Mouse (Mus musculus) megakaryocyte, adult 5-6 weeks (primary cell): ENCODE data around the gene Prkci. TPM values are rescaled to one million over a fixed set of nuclear protein-coding genes. Genes with fewer than 3 reads are reported as not detected.
A peak's percentile ranks its signal among the peaks of the same experiment; 100 is the strongest.

Source experiments
- ATAC-seq: 2 replicates; pipeline ENCODE4 v1.8.0; 2016; ENCODE audit warnings: mild to moderate bottlenecking, inconsistent platforms; ENCODE audit not compliant: poor library complexity, severe bottlenecking
- total RNA-seq, 2 experiments: library from RNA; stranded (forward) in 1 of 2; stranded (reverse) in 1 of 2; fragments of 153-499, 151-499 nt in 1 of 2; fragments of 221-1000, 200-1000 nt in 1 of 2; gene quantifications; 2 replicates each; pipeline versions ENCODE4 v1.2.3 to v1.2.4; 2015 to 2017

Prkci gene
- total RNA-seq, 2 experiments from 2014 or later, result 12.4 to 19.9 TPM

DNA sequence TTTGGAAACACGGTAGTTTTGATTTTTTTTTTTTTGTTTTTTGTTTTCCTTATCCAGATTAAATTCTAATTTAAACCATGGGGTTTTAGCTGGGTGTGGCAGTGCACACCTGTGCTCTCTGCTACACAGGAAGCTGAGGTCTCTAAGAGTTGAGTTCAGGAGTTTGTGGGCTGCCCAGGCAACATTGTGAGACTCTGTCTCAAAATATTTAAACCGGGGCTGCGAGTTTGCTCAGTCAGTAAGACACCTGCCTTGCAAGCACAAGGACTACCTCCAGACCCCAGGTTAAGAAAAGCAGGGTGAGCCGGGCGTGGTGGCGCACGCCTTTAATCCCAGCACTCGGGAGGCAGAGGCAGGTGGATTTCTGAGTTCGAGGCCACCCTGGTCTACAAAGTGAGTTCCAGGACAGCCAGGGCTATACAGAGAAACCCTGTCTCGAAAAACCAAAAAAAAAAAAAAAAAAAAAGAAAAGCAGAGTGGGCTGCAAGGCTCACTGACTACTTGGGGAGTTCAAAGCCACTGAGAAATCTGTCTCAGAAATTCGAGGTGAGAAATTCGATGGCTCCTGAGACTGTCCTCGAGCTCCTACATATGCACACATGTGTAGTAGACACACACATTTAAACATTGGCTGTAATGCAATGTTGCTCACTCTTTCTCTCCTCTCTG is 87.4 kb downstream of the Prkci start:
- no peak for ATAC-seq

DNA sequence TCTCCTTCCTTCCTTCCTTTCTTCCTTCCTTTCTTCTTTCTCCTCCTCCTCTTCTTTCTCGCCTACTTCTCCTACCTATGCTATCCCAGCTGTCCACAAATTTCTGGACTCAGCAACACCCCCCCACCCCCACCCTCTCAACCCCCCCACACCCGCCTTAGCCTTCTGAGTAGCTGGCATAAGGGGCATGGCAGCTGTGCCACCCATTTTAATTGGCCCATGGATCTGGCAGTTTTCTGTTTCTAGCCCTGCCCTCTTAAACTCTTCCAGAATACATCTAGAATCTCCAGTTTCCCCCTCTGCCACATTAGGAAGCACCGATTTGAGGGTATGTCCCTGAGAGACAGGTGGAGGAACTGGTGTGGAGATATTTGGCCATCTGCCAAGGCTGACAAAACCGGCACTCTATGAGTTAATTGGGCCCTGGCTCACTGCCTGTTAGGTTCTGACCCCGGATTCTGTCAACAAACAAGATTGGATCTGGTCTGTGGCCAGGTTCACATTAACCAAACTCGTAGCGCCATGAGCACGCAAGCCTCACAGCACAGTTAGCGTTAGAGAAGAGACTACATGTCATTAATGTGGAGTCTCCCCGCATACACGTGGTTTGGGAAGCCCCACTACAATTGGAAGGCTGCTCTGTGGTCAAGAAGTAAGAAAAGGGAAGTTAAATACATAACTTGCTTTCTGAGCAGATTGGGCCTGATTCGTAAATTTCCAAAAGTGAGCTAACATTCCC is 88.1 kb downstream of the Prkci start:
- ATAC-seq, result peak; percentile 99

DNA sequence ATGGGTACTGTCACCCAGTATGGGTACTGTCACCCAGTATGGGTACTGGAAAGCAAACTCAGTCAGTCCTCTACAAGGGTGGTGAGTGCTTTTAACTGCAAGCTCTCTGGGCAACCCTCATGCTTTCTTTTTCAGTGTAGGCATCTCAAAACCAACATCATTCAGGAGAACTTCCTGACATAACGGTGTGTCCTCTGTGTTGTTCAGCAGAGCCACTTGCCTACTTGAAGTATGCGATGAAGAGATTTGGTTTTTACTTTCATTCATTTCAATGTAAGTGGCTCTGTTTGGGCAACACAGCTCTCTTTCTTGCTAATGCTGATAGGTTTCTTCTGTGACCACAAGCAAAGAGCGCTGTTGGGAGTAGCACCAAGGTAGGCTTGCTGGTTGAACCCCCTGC is 89.5 kb downstream of the Prkci start:
- no peak for ATAC-seq

DNA sequence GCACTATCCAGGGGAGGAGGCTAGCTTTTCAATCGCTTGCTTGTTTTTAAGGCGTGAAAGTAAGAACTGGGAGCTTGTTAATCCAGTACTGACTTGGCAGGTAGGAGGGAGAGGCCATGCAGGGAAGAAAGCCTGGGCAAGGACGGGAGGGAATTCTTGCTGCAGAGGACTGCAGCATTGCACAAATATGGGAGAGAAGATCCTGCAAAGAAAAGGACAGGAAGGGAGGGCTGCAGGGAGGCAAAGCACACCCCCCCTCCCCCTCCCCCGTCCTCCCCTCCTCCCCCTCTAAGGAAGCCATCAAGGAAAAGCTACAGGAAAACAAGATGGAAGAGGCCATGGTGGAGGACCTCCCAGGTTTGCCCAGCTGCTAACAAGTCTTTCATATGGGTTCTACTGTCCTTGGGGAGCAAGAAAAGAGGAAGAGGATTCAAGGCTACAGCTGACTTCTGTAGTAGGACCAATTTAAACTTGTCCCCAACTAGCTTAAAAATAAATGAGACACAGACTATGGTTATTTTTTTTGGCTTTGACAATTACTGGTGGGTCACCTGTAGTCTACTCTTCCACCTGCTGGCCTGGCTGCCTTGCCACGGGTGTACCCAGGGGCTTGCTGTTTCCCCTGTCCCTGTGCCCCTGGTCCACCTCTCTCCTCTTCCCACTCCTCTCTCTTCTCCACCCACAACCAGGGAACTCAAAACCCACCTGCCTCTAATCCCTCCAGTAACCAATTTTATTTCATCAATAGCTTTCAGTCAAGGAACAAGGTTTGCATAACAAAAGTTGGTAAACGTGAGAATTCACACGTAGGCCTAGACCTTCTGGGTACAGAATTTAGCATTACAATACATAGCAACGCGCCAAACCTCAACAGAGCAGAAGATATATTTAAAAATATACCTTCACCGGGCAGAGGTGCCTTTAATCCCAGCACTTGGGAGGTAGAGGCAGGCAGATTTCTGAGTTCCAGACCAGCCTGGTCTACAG is 93.5 kb downstream of the Prkci start:
- no peak for ATAC-seq

DNA sequence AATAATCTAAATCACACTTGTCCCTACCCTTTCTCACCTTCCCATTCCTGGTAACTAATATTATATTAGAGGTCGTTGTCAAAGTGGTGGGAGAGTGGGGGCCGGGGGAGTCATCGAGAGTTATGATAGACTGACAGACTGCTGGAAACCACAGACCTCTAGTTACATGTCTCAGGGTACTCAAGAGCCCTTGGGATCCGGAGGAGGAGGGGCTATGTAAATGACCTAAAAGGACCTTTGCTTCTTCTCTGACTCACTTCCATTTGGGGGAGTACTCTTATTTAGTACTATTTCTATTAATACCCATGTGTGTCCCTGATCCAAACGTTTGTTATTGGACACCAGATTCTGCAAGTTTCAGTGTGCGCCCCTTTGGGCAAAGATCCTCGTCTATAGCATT is 94.4 kb downstream of the Prkci start:
- no peak for ATAC-seq

DNA sequence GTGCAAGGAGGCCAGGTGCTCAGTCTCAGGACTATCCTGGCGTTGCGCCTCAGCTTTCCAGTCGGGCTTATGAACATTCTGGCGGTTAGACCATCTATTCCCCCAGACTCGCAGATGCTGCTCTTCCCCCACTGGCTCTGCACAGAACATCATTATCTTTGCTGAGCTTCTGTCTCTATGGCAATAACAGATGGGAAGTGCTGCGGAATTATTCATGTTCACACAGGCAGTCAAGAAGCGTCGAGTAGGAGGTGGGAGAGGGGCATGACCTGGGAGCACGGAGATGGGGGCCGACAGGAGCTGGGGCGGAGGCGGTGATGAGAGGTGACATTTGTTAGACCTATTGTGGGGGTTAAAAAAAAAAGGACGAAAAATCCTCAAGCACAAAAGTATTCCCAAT is 97.6 kb downstream of the Prkci start:
- ATAC-seq, result no peak

DNA sequence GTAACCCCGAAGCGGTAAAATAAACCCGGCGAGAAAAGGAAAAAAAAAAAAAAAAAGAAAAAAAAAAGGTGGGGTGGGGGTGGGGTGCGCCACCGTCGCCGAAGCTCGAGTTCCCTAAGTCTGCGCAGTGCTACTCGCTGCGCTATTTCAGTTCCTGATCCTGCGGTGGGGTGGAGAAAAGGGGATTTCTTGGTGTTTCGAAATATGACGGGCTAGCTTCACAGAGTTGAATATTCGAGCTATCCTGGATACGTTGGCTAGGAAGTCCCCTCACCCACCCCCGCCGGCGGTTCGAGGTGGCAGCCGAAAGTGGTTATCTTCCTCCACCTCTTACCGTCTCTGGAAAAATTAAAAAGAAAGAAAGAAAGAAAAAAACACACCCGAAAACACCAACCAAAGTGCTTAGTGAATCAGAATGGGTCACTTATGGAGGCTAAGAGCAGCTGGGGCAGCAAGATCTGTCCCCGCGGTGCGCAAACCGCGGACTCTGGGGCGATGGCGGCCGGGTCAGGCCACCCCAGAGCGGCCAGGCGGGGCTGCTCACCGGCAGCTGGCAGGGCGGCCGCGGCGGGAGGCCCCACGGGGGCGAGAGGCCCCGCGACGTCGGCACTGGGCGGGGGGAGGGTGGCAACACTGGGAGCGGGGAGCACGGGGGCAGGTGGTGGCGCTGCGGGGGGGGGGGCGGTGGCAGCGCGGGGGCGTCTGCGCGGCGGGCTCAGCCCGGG is 98.2 kb downstream of the Prkci start:
- peak; percentile 54 for ATAC-seq

DNA sequence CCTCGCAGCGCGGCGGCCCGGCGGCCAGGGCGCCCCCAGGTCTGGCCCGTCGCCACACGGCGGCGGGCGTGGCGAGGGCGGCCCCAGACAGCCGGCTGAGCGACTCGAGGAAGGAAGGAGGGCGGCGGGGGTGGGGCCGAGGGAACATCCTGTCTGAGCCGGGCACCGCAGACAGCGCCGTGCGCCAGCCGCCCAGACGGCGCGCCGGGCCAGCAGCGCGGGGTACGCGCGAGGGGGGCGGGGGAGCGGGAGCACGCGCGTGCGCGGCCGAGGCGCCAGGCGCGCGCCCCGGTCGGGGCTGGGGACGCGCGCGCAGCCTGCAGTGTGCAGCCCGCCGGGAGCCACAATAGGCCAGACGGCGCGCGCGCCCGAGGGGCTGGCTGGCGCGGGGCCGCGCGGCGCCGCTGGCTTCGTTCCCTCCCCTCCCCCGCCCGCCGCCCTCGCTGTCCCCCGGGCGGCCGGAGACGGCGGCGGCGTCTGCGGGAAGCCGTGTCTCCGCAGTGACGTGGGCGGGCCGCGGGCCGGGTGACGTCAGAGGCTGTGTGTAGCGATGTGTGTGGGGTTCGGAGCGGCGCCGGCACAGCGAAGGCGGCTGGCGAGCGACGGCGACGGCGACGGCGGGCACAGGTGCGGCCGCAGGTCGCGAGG is 99.1 kb downstream of the Prkci start, which contains the start of gene Skil:
TSS of gene Skil (plus strand) at position 528 of the 648 bp plus-strand sequence.
- peak; percentile 74 for ATAC-seq

DNA sequence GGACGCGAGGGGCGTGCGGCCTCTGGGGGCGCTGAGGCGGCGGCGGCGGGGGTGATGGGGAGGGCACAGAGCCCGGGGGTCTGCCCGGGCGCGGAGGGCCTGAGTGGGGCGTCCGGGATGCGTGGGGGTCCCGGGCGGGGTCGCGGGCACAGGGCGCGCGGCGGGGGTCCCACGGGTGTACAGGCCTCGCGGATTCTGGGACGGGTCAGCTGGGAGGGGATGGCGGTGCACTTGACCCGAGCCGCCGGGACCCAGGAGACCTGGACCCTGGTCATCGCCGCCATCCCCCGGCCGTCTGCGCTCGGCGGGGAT is 99.6 kb downstream of the Prkci start:
- ATAC-seq, result no peak

DNA sequence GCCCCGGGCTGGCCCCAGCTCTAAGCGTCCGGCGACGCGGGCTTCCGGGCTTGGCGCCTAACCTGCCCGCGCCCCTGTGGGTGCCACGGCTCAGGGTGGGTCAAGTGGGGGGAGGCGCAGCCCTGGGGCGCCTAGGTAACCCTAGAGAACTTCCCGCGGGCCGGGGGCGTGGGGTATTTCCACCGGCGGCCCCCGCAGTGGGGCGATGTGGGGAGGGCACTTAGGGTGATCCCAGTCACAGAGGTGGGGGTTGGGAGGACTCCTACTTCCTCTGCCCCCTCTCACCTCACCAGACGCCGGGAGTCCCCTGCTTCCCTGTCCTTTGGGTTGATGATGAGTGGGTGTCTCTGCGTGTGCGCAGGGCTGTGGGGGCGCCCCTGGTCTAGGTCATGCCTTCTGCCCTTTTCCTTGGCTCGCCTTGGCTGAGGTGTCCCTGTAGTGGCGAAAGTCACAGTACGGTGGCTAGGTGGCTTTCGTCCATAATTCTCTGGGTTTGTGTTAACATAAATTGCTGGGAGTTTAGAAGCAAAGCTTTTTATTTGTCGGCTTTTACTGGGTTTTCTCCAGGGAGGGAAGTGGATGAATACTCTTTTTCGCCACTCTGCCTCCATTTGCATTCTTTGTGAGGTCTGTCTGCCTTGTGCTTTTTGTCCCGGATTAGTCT is 100.1 kb downstream of the Prkci start:
- ATAC-seq, result peak; percentile 14

DNA sequence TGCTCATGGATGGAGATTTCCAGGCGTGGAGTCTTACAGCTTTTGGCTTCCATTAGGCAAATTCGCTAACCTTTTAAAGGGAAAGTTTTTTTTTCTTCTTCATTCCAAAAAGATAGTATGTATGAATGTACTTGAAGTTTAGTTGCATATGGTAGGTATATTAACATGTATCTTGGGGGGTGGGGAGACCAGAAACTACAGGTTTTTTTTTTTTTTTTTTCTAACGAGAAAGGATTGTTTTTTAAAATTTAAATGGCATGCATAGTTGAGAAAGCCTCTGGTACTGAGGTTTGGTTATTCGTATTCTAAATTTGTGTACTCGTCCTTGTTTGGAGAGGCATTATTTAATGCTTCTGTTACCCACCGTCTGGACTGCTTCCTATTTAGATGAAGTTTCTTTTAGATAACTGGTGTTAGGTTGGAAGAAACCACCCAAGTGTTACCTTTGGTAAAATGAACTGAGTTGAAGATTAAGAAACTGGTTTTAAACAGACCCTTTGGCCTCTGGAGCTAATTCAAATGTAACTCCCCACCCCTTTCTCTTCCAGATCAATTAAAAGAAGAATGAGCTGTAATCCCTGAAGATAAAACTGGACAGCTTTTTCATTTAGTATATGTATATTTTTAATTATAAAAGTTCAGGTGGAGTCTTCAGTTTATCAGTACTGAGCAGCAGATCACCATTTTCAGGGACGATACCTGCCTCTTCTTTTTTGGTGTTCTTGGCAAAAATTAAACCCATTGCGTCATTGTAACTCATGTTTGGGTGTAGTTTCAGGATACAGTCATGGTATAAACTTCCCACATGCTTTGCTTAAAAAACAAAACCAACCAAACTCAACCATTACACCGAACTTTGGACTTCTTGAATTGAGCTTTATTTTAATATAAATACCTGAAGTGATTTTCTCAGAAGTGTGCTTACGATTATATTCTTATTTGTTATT is 100.9 kb downstream of the Prkci start:
- ATAC-seq, result no peak

DNA sequence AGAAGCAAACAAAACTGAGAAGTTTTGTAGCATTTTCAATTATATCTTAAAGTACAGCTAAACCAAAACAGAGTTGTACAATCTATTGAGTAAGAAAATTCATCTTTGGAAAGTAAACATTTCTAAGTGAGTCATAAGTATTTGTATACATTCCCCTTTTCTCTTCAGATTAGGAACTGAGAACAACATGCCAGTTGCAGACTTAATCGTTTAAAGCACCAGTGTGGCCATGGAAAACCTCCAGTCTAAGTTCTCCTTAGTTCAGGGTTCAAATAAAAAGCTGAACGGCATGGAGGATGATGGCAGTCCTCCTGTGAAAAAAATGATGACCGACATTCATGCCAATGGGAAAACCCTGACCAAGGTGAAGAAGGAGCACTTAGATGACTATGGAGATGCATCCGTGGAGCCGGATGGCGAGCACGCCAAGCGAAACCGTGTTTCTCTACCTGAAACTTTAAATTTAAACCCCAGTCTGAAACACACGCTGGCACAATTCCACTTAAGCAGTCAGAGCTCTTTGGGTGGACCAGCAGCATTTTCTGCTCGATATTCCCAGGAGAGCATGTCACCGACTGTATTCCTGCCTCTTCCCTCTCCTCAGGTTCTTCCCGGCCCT is 101.7 kb downstream of the Prkci start:
- ATAC-seq, result no peak

DNA sequence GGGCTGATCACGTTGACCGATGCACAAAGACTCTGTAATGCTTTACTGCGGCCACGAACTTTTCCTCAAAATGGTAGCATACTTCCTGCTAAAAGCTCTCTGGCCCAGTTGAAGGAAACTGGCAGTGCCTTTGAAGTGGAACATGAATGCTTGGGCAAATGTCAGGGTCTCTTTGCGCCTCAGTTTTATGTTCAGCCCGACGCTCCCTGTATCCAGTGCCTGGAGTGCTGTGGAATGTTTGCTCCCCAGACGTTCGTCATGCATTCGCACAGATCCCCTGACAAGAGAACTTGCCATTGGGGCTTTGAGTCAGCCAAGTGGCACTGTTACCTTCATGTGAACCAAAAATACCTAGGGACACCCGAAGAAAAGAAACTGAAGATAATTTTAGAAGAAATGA is 102.4 kb downstream of the Prkci start:
- no peak for ATAC-seq

DNA sequence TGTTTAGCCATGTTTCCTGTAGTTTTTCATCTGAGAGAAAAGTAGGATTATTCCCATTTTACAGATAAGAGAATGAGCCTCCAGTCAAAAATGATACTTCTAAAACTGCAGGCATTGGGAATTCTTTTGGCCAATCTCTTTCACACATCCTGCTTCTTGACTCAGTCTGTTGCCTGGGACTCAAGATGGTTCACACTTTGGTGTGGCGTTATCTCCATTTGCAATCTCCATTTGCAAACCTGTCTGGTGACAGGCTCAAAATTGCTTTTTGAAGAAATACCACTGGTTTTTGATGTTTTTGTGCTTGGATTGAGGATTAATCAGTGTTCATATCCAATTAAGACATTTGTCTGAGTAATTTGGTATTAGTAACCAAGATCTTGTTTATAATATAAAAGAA is 103.0 kb downstream of the Prkci start:
- no peak for ATAC-seq

DNA sequence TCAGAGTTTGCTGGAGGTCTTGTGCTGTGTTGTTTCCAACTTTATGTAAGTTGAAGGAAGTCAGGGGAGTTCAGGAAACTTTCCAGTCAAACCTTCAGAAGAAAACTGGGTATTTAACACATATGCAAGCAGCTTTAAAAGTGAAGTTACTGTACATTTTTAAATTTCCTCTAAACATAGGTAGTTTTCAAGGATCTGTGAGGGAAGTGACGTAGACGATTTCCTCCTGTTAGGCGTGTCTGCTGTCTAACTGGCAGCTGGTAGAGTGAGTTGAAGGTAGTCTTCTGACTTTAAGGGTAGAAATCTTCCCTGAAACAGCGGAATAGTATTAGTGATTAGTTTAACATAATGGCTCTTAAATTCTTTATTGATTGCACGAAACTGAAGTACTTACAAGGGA is 104.5 kb downstream of the Prkci start:
- ATAC-seq, result no peak

DNA sequence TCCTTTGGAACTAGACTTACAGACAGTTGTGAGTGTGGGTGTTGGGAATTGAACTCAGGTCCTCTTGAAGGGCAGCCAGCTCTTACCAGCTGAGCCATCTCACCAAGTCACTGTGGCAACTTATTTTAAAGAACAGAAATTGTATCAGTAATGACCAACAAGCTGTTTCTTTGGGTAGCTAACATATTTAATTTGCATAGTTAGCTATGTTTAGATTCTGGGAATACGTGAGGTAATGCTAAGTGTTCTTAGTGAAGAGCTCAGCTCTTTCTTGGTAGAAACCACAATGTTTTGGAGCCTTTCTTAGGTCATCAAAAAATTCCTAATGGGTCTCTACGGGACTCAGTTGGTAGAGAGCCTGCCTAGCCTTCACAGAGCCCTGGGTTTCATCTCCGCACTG is 105.3 kb downstream of the Prkci start:
- ATAC-seq, result no peak
